8 mouse cellular contexts compared by ENCODE assay signal in the genomic region with DNA sequence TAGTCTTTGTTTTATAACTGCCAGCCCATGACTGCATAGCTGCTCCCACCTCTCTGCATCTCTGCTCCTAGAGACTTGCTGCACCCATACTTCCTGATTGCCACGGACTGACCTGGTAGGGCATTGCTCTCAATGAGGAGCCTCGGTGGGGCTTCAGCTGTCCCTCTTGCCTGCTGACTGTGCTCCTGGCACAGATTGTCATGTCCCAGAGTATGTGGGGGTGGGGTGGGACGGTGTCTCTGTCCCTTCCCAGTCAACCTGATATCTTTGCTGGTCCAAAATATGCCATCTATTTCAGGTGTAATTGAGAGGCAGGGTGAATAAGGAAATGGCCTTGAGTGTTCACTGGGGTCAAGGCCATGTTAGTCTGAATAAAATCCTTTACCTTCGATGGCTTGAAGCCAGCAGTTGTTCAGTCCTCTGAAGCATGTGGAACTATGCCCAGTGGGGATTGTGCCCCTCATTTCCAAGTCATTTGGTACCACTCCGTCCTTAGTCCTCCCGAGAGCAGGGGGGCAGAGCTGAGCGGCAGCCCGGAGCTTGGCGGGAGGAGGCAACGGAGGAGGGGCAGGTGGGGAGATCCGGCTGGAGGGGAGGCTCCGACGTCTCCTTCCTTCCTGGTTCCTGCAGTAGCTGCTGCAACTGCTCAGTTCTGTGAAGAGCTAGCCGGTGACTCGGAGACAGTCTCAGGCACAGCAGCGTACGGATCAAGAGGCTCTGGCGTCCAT. TPM values are rescaled to one million over a fixed set of nuclear protein-coding genes. Genes with fewer than 3 reads are reported as not detected.
DNase-seq lines count a peak whose midpoint lies in the region; ATAC-seq and TF ChIP-seq lines count a peak whose summit lies in the region.

A gene (plus strand): TSS at position 413 of the 728 bp plus-strand sequence.

- peak; percentile 67 for TF ChIP-seq CTCF in midbrain, postnatal 0 days (IDR thresholded peaks at IDR 0.05)

- H3K27ac ChIP-seq in embryonic facial prominence, embryonic 13.5 days = peak within 1 kb of the TSS; percentile 41; the same call in 1 of the 2 replicates
- peak within 1 kb of the TSS; percentile 33; the same call in 1 of the 2 replicates for H3K27ac ChIP-seq in limb, embryonic 15.5 days
- H3K27ac ChIP-seq in midbrain, postnatal 0 days (ENCODE audit: low read depth, low read length) = peak within 1 kb of the TSS; percentile 28

- peaks cover 20% of the 10 kb centered on the region for H3K4me1 ChIP-seq in embryonic facial prominence, embryonic 13.5 days
- peaks cover 24% of the 10 kb centered on the region for H3K4me1 ChIP-seq in limb, embryonic 15.5 days
- H3K4me1 ChIP-seq in midbrain, postnatal 0 days (ENCODE audit: insufficient read depth, low read length) = peaks cover 10% of the 10 kb centered on the region; the same call in 1 of the 2 replicates

- H3K9ac ChIP-seq in embryonic facial prominence, embryonic 13.5 days = peak within 1 kb of the TSS; percentile 83
- H3K9ac ChIP-seq in limb, embryonic 15.5 days = peak within 1 kb of the TSS; percentile 75
- peak within 1 kb of the TSS; percentile 51 for H3K9ac ChIP-seq in midbrain, postnatal 0 days (replicated peaks; ENCODE audit: low read length, poor library complexity, severe bottlenecking)

- 6% methylated on average over 18 of the region's 18 CpGs for WGBS in embryonic facial prominence, embryonic 13.5 days
- 6% methylated on average over 18 of the region's 18 CpGs for WGBS in limb, embryonic 15.5 days
- WGBS in midbrain, postnatal 0 days = 5% methylated on average over 18 of the region's 18 CpGs

- H3K27me3 ChIP-seq in embryonic facial prominence, embryonic 13.5 days = no peaks in the 10 kb centered on the region
- H3K27me3 ChIP-seq in limb, embryonic 15.5 days = no peaks in the 10 kb centered on the region
- H3K27me3 ChIP-seq in midbrain, postnatal 0 days (ENCODE audit: insufficient read depth, low read length) = no peaks in the 10 kb centered on the region

- DNase-seq in 3T3-L1 (ENCODE audit: low read depth, low spot score) = peak; percentile 49
- peak; percentile 88 for DNase-seq in adrenal gland, postnatal 14 days
- peak; percentile 68 for DNase-seq in heart, adult 8-10 months (ENCODE audit: low spot score)
- peak; percentile 71 for DNase-seq in kidney, adult 9 months
- DNase-seq in midbrain, postnatal 0 days (ENCODE audit: low spot score) = peak; percentile 88
- DNase-seq in spleen, postnatal 14 days (ENCODE audit: low spot score in 2 of 2) = peak; percentile 43 to 58

- H3K36me3 ChIP-seq in embryonic facial prominence, embryonic 13.5 days = peaks cover 58% of the 10 kb centered on the region
- H3K36me3 ChIP-seq in limb, embryonic 15.5 days = peaks cover 45% of the 10 kb centered on the region
- peaks cover 35% of the 10 kb centered on the region for H3K36me3 ChIP-seq in midbrain, postnatal 0 days (ENCODE audit: insufficient read depth, low read length)

- H3K9me3 ChIP-seq in embryonic facial prominence, embryonic 13.5 days = no peaks in the 10 kb centered on the region
- H3K9me3 ChIP-seq in limb, embryonic 15.5 days = no peaks in the 10 kb centered on the region
- no peaks in the 10 kb centered on the region for H3K9me3 ChIP-seq in midbrain, postnatal 0 days (ENCODE audit: low read length)

- peak; percentile 67; the same call in 1 of the 2 replicates for ATAC-seq in embryonic facial prominence, embryonic 13.5 days (ENCODE audit: insufficient number of reproducible peaks, insufficient read depth, low FRiP score, low TSS enrichment, low read depth)
- peak; percentile 74 for ATAC-seq in limb, embryonic 15.5 days (ENCODE audit: insufficient number of reproducible peaks, low FRiP score, low TSS enrichment, low read depth)
- peak; percentile 83 for ATAC-seq in midbrain, postnatal 0 days (ENCODE audit: low FRiP score)

- peak within 1 kb of the TSS; percentile 66 for H3K4me3 ChIP-seq in embryonic facial prominence, embryonic 13.5 days
- peak within 1 kb of the TSS; percentile 76 for H3K4me3 ChIP-seq in limb, embryonic 15.5 days
- peak within 1 kb of the TSS; percentile 46 for H3K4me3 ChIP-seq in midbrain, postnatal 0 days (ENCODE audit: low read depth, low read length)

- peak within 1 kb of the TSS; percentile 96 for H3K4me2 ChIP-seq in embryonic facial prominence, embryonic 13.5 days
- H3K4me2 ChIP-seq in limb, embryonic 15.5 days = peak within 1 kb of the TSS; percentile 89
- peak within 1 kb of the TSS; percentile 83 for H3K4me2 ChIP-seq in midbrain, postnatal 0 days (ENCODE audit: low read depth, low read length, poor library complexity, severe bottlenecking)

RNA-seq across cellular contexts. Expression of the gene that starts here (rescaled TPM):
- total RNA-seq in adrenal gland, postnatal 14 days (2021) = 8.0 and 10.1 TPM in 2 replicates
- polyA plus RNA-seq in embryonic facial prominence, embryonic 13.5 days (2015; fragmentation: Nextera tagmentation; extraction: Ambion mirVana) = 11.1 and 12.2 TPM in 2 replicates
- 1 to 10 TPM; 3.4 to 5.3 (median 3.9) TPM for total RNA-seq in heart, adult 8-10 months (2022)
- 8.9 and 9.9 TPM in 2 replicates for polyA plus RNA-seq in limb, embryonic 15.5 days (2015; fragmentation: Nextera tagmentation; extraction: Ambion mirVana)
- total RNA-seq in midbrain, postnatal 0 days (2014; rRNA removed) = 12.6 and 14.6 TPM in 2 replicates
- polyA plus RNA-seq in midbrain, postnatal 0 days (2015; fragmentation: Nextera tagmentation; extraction: Ambion mirVana) = 10.7 and 13.9 TPM in 2 replicates

Comparison
In these comparisons a context has a peak if more than half of its experiments do, and no peak if none do; other contexts are left out.
1. Peak in every context shown above with its lines: DNase-seq, ATAC-seq, H3K4me3 ChIP-seq and H3K27ac ChIP-seq.